Mouse (Mus musculus): ENCODE data around the gene Rxra. TPM values are rescaled to one million over a fixed set of nuclear protein-coding genes. Genes with fewer than 3 reads are reported as not detected.

Rxra gene
- total and polyA plus RNA-seq, 2 experiments, result 108 to 313 TPM

DNA sequence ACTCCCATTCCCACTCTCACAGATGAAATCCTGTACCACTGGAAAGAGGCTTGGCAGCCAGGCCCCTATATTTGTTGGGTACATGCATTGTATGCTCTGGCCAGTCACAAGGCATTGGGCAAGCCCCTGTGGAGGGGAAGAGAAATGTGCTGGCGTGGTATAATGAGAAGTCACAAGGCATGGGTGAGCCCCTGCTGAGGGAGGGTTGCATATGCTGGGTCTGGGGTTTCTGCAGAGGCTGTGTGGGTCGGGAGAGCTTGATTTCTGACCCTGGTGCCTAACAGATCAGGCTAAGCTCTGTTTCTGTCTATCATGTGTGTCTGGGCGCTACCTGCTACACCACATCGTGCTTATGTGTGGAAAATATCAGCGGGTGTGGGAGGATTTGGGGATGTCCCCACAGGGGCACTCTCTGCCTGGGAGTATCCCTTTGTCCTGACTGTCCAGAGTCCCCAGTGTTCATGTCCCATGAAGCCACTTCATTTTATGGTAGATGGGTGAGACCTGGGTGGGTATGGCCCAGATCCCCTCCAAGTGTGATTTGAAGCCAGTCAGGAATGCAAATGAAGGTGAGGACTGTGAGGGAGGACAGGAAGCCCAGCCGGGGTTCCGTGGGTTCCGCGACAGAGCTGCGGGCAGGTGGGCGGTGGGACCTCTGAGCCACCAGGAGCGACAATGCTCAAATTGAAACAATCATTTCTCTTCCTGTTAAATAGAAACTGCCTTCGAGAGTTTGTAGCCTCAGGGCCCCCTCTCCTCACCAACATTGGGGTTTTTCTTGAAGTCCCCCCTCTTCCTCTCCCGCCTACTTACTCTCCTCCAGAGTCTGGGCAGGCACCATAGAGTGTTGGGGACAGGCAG lies 52.0 kb downstream of the Rxra start:
- peak overlapping the region; percentile 13; the same call in 1 of the 2 replicates for H3K27ac ChIP-seq (replicated peaks; ENCODE audit: insufficient read depth, low read depth, low read length)
- WGBS, result 53% methylated on average over 14 of the region's 14 CpGs
- TF ChIP-seq CTCF (IDR thresholded peaks at IDR 0.05; ENCODE audit: low read depth, low read length) (no peak), POLR2A (IDR thresholded peaks at IDR 0.05; ENCODE audit: extremely low read depth, insufficient read depth, low read length) (no peak)

DNA sequence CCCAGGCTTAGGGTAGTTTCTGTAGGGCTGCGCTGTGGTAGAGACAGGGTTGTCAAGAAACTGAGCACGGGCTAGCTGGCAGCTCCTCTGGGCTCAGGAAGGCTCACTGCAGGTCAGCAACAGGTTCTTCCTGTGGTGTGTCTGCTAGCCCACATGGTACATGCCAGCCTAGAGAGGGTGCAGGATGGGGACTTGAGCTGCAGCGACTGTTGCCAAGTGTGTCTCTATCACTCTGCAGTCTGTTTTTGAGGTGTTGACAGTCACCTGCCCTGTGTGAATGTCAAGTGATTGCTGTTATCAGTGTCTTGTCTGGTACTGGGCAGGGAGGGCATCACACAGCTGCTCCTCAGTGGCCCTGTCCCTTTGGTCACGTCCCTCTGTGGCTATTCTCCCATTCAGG lies 52.8 kb downstream of the Rxra start:
- WGBS, result 37% methylated on average over 4 of the region's 4 CpGs

More for the DNA sequence above, 52.0 kb downstream of the Rxra start:
- no peak overlapping the region for H3K4me3 ChIP-seq (ENCODE audit: insufficient read depth, low read depth, low read length)
- H3K4me1 ChIP-seq (ENCODE audit: control insufficient read depth, insufficient read depth, low read length), result peaks cover 80% of the 10 kb centered on the region
- DNase-seq (ENCODE audit: extremely low read depth, low read depth, low spot score), result no peak
- H3K36me3 ChIP-seq (ENCODE audit: control insufficient read depth, insufficient read depth, low read length), result no peaks in the 10 kb centered on the region
- no peaks in the 10 kb centered on the region for H3K27me3 ChIP-seq (ENCODE audit: control insufficient read depth, insufficient read depth, low read length)
- peak overlapping the region; percentile 28 for H3K9ac ChIP-seq (ENCODE audit: low read depth, low read length)
- H3K79me2 ChIP-seq (ENCODE audit: control insufficient read depth, insufficient read depth, low read length), result peaks cover 99% of the 10 kb centered on the region

DNA sequence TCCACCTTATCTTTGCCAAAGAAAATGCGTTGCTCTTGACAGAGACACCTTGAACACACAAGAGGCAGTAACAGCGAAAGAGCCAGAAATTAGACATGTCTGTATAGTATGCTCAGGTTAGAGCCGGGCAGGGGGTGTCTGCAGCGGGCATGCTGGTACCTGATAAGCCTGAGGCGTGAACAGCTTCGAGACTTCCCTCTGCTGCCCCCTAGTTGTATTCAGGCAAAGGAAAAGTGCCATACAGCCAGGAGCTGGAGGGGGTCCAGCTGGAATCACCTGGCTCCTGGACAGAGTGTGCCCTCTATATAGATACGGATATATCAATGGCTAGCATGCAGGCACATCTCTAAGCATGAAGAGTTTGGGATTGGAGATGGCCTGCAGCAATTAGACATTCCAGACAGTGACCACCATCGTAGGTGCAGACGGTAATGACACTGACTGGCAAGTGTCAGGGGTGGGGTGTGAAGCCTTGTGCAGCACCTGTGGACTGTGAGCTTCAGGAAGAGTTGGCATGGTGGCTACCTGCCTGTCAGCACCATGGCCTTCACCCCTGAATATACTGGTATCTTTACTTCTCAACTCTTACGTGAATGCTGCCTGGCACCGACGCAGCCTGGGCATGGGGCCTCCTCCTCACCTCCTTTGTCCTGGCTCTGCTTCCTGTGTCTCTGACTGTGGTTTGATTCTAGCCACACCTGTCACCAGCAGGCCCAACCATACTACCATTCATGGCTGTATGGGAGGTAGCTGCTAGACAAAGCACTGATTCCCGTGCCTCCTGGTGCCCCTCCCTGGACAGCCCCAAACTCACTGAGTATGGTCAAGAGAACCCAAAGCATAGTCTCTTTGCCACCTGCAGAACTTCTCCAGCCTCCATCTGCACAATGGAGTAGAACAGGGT lies 54.0 kb downstream of the Rxra start:
- Histone ChIP-seq H3K27me3 (ENCODE audit: control insufficient read depth, insufficient read depth, low read length) (no peaks in the 10 kb centered on the region), H3K4me1 (ENCODE audit: control insufficient read depth, insufficient read depth, low read length) (peaks cover 79% of the 10 kb centered on the region), H3K36me3 (ENCODE audit: control insufficient read depth, insufficient read depth, low read length) (no peaks in the 10 kb centered on the region), H3K27ac (replicated peaks; ENCODE audit: insufficient read depth, low read depth, low read length) (no peak overlapping the region), H3K9ac (ENCODE audit: low read depth, low read length) (no peak overlapping the region), H3K79me2 (ENCODE audit: control insufficient read depth, insufficient read depth, low read length) (peaks cover 100% of the 10 kb centered on the region), H3K4me3 (ENCODE audit: insufficient read depth, low read depth, low read length) (no peak overlapping the region)
- peak; percentile 63 for DNase-seq (ENCODE audit: extremely low read depth, low read depth, low spot score)
- 34% methylated on average over 13 of the region's 13 CpGs for WGBS
- TF ChIP-seq POLR2A (IDR thresholded peaks at IDR 0.05; ENCODE audit: extremely low read depth, insufficient read depth, low read length) (no peak), CTCF (IDR thresholded peaks at IDR 0.05; ENCODE audit: low read depth, low read length) (peak; percentile 69)

More for the DNA sequence above, 52.8 kb downstream of the Rxra start:
- DNase-seq (ENCODE audit: extremely low read depth, low read depth, low spot score), result peak; percentile 46
- Histone ChIP-seq H3K27me3 (ENCODE audit: control insufficient read depth, insufficient read depth, low read length) (no peaks in the 10 kb centered on the region), H3K4me3 (ENCODE audit: insufficient read depth, low read depth, low read length) (no peak overlapping the region), H3K9ac (ENCODE audit: low read depth, low read length) (peak overlapping the region; percentile 36; the same call in 1 of the 2 replicates), H3K27ac (replicated peaks; ENCODE audit: insufficient read depth, low read depth, low read length) (peak overlapping the region; percentile 8; the same call in 1 of the 2 replicates), H3K36me3 (ENCODE audit: control insufficient read depth, insufficient read depth, low read length) (no peaks in the 10 kb centered on the region), H3K4me1 (ENCODE audit: control insufficient read depth, insufficient read depth, low read length) (peaks cover 84% of the 10 kb centered on the region), H3K79me2 (ENCODE audit: control insufficient read depth, insufficient read depth, low read length) (peaks cover 100% of the 10 kb centered on the region)
- TF ChIP-seq CTCF (IDR thresholded peaks at IDR 0.05; ENCODE audit: low read depth, low read length) (no peak), POLR2A (IDR thresholded peaks at IDR 0.05; ENCODE audit: extremely low read depth, insufficient read depth, low read length) (no peak)

DNA sequence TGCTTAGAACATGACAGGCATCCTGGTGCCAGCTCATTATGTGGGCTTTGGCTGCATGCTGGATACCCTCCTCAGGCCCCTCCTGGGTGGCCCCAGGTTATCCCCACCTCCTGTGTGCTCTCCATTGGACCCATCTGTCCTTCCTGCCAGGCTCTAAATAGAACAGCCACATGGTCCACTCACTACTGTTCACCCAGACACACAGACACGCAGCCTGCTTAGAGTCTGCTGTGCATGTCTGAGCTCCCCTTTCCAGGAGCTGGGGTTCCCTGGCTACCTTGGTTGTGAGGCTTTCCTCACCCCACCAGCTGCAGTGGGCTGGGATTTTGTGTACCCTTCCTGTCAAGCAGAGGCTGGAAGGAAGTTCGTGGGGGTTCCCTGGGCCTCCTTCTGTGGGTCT lies 56.8 kb downstream of the Rxra start:
- Histone ChIP-seq H3K4me1 (ENCODE audit: control insufficient read depth, insufficient read depth, low read length) (peaks cover 69% of the 10 kb centered on the region), H3K79me2 (ENCODE audit: control insufficient read depth, insufficient read depth, low read length) (peaks cover 94% of the 10 kb centered on the region), H3K27me3 (ENCODE audit: control insufficient read depth, insufficient read depth, low read length) (no peaks in the 10 kb centered on the region), H3K9ac (ENCODE audit: low read depth, low read length) (0 out of 2 replicates have a peak overlapping the region, but pooled peaks have one; percentile 13), H3K36me3 (ENCODE audit: control insufficient read depth, insufficient read depth, low read length) (peaks cover 7% of the 10 kb centered on the region), H3K4me3 (ENCODE audit: insufficient read depth, low read depth, low read length) (no peak overlapping the region), H3K27ac (replicated peaks; ENCODE audit: insufficient read depth, low read depth, low read length) (0 out of 2 replicates have a peak overlapping the region, but pooled peaks have one; percentile 11)
- DNase-seq (ENCODE audit: extremely low read depth, low read depth, low spot score), result no peak
- 33% methylated on average over 2 of the region's 2 CpGs for WGBS
- no peak for TF ChIP-seq CTCF (IDR thresholded peaks at IDR 0.05; ENCODE audit: low read depth, low read length)

DNA sequence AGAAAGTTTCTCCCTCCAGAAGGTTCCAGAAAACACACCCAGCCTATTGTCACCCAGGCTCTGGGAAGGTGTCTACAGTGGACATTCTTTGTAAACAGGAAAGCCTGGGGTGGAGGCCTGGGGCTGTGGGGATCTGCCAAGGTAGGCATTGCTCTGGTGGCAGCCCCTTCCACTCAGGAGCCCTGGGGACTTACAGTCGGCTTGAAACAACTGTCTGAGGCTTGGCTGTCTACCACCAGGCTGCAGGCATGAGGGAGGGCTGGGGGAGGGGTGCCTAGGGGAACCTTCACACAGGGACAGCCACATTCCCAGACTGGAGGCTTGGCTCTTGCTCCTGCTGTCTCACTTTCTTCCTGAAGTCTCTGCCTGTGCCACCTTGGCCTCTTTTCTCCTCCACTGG lies 58.1 kb downstream of the Rxra start:
- 0 out of 2 replicates have a peak overlapping the region, but pooled peaks have one; percentile 6 for H3K27ac ChIP-seq (replicated peaks; ENCODE audit: insufficient read depth, low read depth, low read length)
- peaks cover 92% of the 10 kb centered on the region for H3K79me2 ChIP-seq (ENCODE audit: control insufficient read depth, insufficient read depth, low read length)
- no peaks in the 10 kb centered on the region for H3K27me3 ChIP-seq (ENCODE audit: control insufficient read depth, insufficient read depth, low read length)
- H3K4me1 ChIP-seq (ENCODE audit: control insufficient read depth, insufficient read depth, low read length), result peaks cover 71% of the 10 kb centered on the region
- whole genome bisulfite sequencing, result 0% methylated on average over 1 of the region's 1 CpGs
- peaks cover 10% of the 10 kb centered on the region for H3K36me3 ChIP-seq (ENCODE audit: control insufficient read depth, insufficient read depth, low read length)
- peak overlapping the region; percentile 9; the same call in 1 of the 2 replicates for H3K9ac ChIP-seq (ENCODE audit: low read depth, low read length)
- H3K4me3 ChIP-seq (ENCODE audit: insufficient read depth, low read depth, low read length), result no peak overlapping the region
- no peak for TF ChIP-seq CTCF (IDR thresholded peaks at IDR 0.05; ENCODE audit: low read depth, low read length)
- TF ChIP-seq POLR2A (IDR thresholded peaks at IDR 0.05; ENCODE audit: extremely low read depth, insufficient read depth, low read length), result no peak
- no peak for DNase-seq (ENCODE audit: extremely low read depth, low read depth, low spot score)

Measured in liver, adult 2 months (tissue).